Mouse (Mus musculus): ENCODE results near the gene Kcnj12.

Kcnj12 gene

DNA sequence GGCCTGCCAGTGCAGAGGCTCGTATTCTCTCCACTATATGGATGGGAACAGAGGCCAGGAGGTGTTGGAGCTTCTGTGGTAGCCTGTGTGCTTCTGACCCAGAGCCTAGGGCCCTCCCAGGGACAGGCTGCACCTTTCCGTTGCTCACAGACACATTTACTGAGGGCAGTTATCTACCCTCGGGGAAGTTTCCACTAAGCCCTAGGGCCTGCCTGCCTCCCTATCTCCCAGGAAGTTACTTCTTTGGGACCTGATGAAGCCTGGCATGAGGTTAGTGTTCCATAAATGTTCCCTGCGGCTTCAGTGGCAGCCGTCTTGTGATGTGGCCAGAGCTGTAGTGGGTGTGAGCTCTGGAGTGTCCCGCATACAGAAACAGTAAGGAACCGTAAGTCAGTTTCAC is 3.2 kb downstream of the Kcnj12 start:
- DNase-seq, result peak; percentile 33 to 52

GRCm38 (mm10) chr11:61026381-61026780 is 4.0 kb downstream of the Kcnj12 start:
- no peak for DNase-seq

DNA sequence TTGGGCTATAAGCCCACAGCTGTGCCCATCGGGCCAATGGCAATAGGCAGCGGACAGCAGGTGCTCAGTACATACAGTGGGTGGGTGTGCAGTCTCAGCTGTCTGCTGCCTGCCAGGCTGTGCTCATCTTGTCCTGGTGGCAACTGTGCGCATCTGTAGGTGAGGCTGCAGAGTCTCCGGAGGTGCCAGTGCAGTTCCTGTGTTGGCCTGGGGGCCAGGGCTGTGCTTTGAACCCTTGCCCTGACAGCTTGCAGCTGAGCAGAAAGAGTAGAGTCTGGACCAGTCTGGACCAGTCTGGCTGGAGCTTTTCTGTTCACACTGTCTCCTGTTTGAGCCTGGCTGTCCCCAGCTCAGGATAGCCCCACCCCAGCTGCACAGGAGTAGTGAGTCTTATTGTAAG is 4.8 kb downstream of the Kcnj12 start:
- DNase-seq, result peak in 1 of 2 experiments; percentile 29

DNA sequence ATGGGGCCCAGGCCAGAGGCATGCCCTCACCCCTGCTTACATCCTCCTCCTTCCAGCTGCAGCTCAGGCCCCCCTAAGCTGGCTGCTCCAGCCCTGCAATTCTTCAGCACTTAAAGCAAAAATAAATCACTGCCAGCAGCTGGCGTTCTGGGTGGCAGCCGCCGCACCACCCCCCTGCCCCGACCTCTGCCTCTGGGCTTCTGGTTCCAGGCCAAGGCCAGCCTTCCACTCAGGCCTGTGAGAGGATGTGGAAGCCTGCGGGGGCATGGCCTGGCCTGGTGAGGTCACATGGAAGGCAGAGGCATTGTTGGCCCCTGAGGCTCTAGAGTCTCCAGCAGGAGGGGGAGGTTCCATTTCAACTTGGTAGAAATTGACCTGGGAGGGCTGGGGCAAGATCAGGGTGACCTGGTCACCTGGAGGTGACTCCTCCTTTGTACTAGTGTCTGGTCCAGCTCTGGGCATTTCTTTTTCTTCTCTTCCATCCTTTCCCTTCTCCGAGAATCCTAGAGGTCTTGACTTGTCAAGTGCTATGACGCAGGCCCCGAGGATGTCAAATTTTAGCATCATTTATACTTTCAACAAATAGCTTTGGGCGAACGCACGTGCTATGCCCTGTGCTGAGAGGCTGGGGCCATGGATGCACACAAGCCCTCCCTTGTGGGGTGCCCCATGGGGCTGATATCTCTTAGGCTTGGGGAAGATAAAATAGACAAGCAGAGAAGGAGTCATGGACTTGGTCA is 6.0 kb downstream of the Kcnj12 start:
- peak in 1 of 2 experiments; percentile 48 for DNase-seq

DNA sequence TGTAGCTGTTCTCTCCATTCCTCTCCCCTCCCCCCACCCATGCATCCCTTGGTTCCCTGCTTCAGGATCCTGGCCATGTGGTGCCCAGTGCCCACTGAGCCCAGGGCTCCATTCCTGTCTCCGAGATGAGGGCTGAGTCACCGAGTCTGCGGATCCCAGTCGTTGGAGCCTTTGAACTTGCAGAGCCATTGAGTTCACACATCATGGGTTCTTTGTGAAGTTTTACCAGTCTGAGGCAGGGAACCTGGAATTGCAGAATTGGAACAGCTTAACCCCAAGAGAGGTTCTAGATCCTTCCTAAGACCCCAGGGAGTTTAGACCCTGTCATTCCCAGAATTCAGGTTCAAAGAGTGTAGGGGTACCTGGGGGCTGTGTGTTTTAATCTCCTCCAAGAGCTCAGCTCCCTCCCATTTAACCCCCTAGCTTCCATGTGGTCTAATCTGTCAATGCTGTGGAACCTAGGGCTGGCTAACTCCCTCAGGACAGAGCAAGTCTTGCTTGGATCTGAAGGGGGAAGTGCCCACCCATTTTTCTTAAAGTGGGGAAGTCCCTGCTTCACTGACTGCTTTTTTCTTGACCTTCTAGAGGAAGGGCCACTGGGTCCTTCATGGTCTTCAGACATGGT is 6.9 kb downstream of the Kcnj12 start:
- DNase-seq, result peak; percentile 53 to 57

DNA sequence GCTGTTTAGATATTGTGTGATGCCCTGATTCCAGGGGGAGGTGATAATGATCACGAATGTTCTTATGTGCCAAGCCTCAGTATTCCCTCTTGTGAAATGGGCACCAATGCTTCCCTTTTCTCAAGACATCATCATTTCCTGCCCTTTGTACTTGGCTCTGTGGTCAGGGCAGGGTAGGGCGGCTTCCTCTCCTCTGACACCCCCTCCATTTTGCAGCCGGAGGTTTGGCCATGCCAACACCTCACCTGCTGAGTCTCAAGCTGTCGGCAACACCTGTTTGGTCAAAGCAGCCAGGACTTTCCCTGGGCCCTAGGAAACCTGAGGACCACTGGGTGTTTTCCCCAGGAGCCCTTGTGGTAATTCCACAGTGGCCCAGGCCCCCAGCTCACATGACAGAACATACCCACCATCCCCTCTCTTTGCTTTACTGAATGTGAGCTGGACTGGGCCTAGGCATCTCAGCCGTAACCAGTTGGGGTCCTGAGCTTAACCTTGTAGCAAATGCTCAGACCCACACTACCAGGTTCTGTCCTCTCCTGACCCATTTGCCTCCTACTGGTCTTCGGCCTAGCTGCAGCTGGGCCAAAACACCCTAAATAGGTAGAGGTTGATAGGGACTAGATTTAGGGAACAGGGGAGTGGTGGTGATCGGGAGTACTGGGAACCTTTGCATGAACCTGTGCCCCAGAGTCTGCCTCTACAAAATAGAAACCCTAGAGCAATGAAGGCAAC is 7.7 kb downstream of the Kcnj12 start:
- DNase-seq, result peak; percentile 97 to 99

DNA sequence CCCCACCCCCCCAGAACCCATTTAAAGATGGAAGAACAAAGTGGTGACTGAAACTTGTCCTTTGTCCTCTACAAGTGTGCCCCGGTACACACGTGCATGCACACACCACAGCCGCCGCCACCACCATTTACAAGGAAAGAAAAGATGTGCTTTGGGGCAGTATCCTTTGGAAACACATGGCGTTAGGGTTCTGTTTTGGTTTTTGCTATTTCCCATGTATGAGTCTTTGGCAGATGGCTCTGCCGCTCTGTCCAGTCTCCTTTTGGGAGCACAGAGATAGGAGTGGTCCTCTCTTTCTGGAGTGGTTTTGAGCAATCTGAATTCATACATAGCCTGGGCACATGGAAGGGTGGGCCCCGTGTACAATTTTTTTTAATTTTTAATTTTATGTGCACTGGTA is 8.8 kb downstream of the Kcnj12 start:
- peak; percentile 30 to 40 for DNase-seq

GRCm38 (mm10) chr11:61031658-61032445 is 9.5 kb downstream of the Kcnj12 start:
- no peak for DNase-seq

DNA sequence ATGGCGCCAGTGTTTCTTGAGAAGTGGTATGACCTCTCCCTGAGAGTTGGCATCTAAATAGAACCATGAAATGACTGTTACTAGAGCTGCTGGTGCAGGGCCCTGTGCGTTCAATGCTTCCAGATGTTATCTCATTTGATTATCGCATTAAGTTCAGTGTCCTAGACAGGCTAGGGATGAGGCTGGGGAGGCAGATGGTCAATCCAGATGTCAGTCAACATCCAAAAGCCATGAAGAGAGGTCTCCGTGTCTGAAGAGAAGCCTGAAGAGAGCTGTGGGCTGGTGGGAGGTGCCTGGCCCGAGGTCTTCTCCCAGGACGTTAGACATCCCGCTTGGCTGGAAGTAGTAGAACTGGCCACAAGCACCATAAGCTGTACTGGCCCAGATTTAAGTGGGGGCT is 10.1 kb downstream of the Kcnj12 start:
- DNase-seq, result no peak

- no peak for DNase-seq
Observed at GRCm38 (mm10) chr11:61033160-61033559, 10.8 kb downstream of the Kcnj12 start.

- peak in 1 of 2 experiments; percentile 16 for DNase-seq
Observed at GRCm38 (mm10) chr11:61036639-61037038, 14.3 kb downstream of the Kcnj12 start.

GRCm38 (mm10) chr11:61038277-61038782 is 16.0 kb downstream of the Kcnj12 start:
- DNase-seq, result peak; percentile 66

GRCm38 (mm10) chr11:61040856-61041652 is 18.7 kb downstream of the Kcnj12 start:
- peak in 1 of 2 experiments; percentile 40 for DNase-seq

- peak in 1 of 2 experiments; percentile 6 for DNase-seq
Observed at GRCm38 (mm10) chr11:61042593-61042992, 20.2 kb downstream of the Kcnj12 start.

DNA sequence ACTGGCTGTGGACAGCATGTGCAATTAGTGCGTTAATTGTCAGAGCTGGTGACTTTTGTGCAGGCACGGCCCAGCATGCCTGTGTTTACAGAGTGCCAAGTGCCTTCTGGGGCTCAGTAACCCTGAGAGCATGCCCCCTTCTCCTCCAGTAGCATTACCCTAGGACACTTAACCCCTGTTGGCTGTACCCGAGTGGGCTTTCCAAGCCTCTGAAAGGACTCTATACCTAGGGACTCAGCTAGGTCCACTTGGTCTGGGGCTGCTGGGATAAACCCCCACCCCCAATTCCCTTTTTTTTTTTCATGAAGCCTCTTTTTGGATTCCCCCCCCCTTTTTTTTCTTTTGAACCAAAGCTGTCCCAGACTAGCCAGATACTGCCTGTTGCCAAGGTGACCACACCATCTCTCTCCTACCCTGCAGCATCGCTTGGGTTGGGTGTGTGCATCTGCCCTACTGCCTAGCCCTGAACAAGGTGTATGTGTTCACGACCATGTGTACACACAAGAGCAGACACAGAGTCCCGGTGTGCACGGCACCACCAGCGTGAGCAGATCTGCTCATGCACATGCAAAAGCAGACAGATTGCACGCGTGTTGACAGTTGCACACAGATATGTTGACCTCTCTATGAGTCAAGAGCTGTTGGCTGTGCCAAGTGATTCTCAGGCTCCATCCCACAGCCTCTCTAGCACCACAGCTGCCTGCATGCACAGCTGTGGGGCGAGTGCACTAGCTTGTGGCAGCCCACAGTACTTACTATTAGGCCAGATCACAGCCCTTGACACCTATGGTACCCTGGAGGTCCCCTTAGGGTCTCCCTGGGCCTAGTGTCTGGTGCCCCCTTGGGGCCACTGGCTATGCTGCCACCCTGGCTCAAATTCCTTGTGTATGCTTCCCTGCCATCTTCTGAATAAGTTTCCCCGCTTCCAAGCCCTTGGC is 21.0 kb downstream of the Kcnj12 start:
- DNase-seq, result no peak

- DNase-seq, result peak in 1 of 2 experiments; percentile 15
Observed at GRCm38 (mm10) chr11:61044741-61045140, 22.4 kb downstream of the Kcnj12 start.

DNA sequence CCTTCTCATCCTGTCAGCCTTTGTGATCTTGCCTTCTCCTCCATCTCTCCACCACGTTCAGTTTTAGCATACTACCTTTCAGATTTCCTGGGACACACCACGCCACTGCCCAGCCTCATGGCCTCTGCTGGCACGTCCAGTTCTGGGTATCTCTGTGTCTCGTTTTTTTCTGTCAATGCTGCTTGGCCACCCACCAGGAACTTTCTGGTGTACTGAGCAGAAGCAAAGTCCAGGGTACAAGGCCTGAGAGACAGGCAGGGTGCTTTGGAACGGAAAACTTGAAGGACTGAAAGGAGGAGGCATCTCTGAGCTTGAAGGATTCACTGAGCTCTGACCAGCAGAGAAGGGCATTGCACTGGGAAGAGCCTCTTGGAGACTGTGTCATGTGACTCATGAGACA is 25.1 kb downstream of the Kcnj12 start:
- no peak for DNase-seq

- DNase-seq, result no peak
Observed at GRCm38 (mm10) chr11:61051151-61051550, 28.8 kb downstream of the Kcnj12 start.

GRCm38 (mm10) chr11:61056871-61057270 is 34.5 kb downstream of the Kcnj12 start:
- no peak for DNase-seq

- DNase-seq, result peak; percentile 35 to 62
Observed at GRCm38 (mm10) chr11:61059691-61060457, 37.5 kb downstream of the Kcnj12 start.

Measured in cerebellum, postnatal 36 days (tissue).